Mouse (Mus musculus) intestine, embryonic 15.5 days (tissue): ENCODE measurements around the gene Limch1. TPM values are rescaled to one million over a fixed set of nuclear protein-coding genes. Genes with fewer than 3 reads are reported as not detected.

Source experiments
- ATAC-seq: fragments of 200-750 bp; cut with Nextera tagmentation; 2 replicates; pipeline ENCODE4 v1.8.0; 2017; ENCODE audit warnings: moderate TSS enrichment, moderate library complexity
- H3K27ac ChIP-seq: fragments of 300-500 bp; sonication (generic); 2 replicates; pipeline ENCODE4 v1.5.1; 2015; ENCODE audit warnings: mild to moderate bottlenecking, inconsistent platforms
- H3K27me3 ChIP-seq: fragments of 300-500 bp; sonication (generic); replicated peaks from 2 replicates; pipeline ENCODE4 v1.6.1; 2015; ENCODE audit warnings: inconsistent platforms
- H3K36me3 ChIP-seq: fragments of 300-500 bp; sonication (generic); 2 replicates; pipeline ENCODE4 v1.6.1; 2015; ENCODE audit warnings: inconsistent platforms
- H3K4me1 ChIP-seq: fragments of 300-500 bp; sonication (generic); replicated peaks from 2 replicates; pipeline ENCODE4 v1.6.1; 2015; ENCODE audit warnings: inconsistent platforms
- H3K4me2 ChIP-seq: fragments of 300-500 bp; sonication (generic); replicated peaks from 2 replicates; pipeline ENCODE4 v1.6.1; 2015; ENCODE audit warnings: mild to moderate bottlenecking, inconsistent platforms
- H3K4me3 ChIP-seq: fragments of 300-500 bp; sonication (generic); replicated peaks from 2 replicates; pipeline ENCODE4 v1.5.1; 2015; ENCODE audit warnings: inconsistent platforms
- H3K9ac ChIP-seq: fragments of 300-500 bp; sonication (generic); 2 replicates; pipeline ENCODE4 v1.6.1; 2015; ENCODE audit warnings: inconsistent platforms
- H3K9me3 ChIP-seq: fragments of 300-500 bp; sonication (generic); 2 replicates; pipeline ENCODE4 v1.6.1; 2016; ENCODE audit warnings: inconsistent platforms
- WGBS: fragments of 180-500 bp; shearing (Covaris S2); methylation state at CpG from one replicate; pipeline ENCODE4 v1.1.7; 2015; 5-methylcytosine and 5-hydroxymethylcytosine counted together
- polyA plus RNA-seq: library from polyadenylated mRNA; unstranded; fragments of >200 nt; fragmentation: Nextera tagmentation; extraction: Ambion mirVana; gene quantifications from 2 replicates; pipeline ENCODE4 v1.2.1, GENCODE M21; 2015

The Limch1 gene
- polyA plus RNA-seq, 1 experiment from 2014 or later, result 11.7 TPM

DNA sequence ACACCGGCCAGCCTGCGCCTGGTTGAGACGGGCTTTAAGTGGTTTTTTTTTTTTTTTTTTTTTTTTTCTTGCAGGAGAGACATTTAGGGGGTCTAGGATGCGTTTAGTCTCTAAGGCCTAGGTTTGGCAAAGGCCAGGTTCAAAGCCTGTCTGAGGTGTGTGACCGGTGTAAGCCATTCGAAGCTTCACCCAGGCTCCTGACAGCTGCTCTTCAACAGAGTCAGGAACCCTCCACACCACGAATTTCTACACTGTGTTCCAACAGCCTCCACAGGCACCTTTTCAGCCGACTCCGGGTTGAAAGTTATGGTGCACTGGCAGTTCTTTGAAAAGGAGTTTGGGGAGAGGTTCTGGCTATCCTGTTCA lies 355.8 kb downstream of the Limch1 start:
- H3K27me3 ChIP-seq, result peaks cover 84% of the 10 kb centered on the region
- peaks cover under 1% of the 10 kb centered on the region; the same call in 1 of the 2 replicates for H3K4me1 ChIP-seq

DNA sequence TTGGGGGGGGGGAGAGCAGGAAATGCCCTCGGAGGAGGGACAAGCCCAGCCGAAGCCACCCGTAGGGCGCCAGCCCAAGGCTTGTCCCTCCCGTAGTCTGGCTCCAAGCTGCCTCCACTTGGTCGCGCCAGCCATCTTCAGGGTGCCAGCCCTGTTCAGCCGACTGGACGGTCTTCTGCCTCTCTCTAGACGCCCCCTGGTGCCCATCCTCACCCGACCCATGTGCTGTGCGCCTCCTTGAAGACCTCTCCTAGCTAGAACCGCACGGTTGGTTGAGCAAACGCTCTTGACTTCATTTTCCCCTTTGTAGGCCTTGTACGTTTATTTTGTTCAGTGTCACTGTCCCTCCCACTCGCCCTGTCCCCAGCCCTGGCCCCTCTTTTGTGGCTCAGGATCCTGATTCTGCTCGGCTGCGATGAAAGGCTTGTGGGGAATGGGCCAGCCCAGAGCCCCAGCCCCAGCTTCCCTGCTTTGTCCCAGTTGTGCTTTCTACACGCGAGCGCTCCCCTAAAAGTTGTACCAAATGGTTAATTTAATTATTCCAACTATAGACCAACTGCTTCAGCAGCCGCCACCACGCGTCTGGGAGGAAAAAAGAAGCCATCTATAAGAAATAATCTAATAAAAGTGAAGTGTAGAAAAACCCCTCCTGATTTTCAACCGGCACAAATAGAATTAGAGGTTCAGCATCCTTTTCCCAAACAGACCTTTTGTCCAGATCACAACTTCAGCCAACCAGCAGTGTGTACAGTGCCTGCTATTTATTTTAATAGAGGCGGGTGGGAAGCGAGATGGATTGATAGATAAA lies 356.4 kb downstream of the Limch1 start:
- Histone ChIP-seq H3K9me3 (no peaks in the 10 kb centered on the region), H3K4me3 (no peak overlapping the region), H3K27ac (peak overlapping the region; percentile 32; the same call in 1 of the 2 replicates), H3K36me3 (no peaks in the 10 kb centered on the region), H3K4me2 (no peak overlapping the region), H3K9ac (no peak overlapping the region), H3K27me3 (peaks cover 82% of the 10 kb centered on the region), H3K4me1 (no peaks in the 10 kb centered on the region)
- 3% methylated on average over 28 of the region's 28 CpGs for WGBS
- peak; percentile 57; the same call in 1 of the 2 replicates for ATAC-seq

More for the DNA sequence above, 355.8 kb downstream of the Limch1 start:
- no peak for ATAC-seq
- Histone ChIP-seq H3K27ac (peak overlapping the region; percentile 32; the same call in 1 of the 2 replicates), H3K4me3 (no peak overlapping the region), H3K9ac (no peak overlapping the region), H3K9me3 (no peaks in the 10 kb centered on the region), H3K4me2 (no peak overlapping the region), H3K36me3 (no peaks in the 10 kb centered on the region)
- 2% methylated on average over 9 of the region's 9 CpGs for WGBS

DNA sequence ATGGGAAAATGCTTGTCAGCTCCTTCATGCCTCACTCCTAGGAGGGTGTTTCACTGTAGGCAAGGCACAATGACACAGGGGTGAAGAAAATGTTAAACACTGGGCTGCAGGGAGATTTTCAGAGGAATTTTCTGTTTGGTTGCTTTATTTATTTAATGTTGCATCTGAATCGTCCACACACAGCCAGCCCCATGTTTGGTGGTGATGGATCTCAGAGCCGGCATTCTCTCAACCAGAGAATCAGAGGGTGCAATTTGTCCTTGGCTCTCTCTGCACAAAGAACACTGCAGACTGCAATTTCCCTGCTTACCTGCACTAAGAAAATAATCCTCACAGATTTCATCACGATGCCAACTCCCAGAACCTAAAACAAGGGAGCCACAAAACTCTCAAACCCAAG lies 357.4 kb downstream of the Limch1 start:
- 11% methylated on average over 3 of the region's 3 CpGs for WGBS
- H3K27ac ChIP-seq, result no peak overlapping the region
- no peak overlapping the region for H3K9ac ChIP-seq
- H3K4me2 ChIP-seq, result no peak overlapping the region
- ATAC-seq, result no peak
- H3K9me3 ChIP-seq, result no peaks in the 10 kb centered on the region
- H3K27me3 ChIP-seq, result peaks cover 73% of the 10 kb centered on the region
- no peaks in the 10 kb centered on the region for H3K4me1 ChIP-seq
- no peaks in the 10 kb centered on the region for H3K36me3 ChIP-seq
- H3K4me3 ChIP-seq, result no peak overlapping the region

DNA sequence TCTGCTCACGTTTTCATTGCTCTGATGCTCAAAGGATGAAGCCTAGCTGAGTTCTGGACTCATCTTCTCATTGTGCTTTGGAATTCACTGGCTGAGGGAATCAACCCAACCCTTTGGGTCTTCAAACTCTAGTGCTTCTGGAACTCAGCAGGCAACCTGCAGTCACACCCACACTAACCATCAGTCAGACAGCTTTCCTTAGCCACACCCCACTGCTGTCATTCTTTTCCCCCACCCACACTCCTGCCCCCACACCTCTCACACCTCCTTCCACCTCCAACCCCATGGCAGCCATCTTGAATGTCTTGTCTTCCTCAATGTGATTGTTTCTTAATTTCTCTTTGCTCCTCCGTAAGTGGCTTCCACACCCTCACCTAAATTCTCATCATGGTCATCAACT lies 360.6 kb downstream of the Limch1 start:
- no peak for ATAC-seq
- Histone ChIP-seq H3K27me3 (peaks cover 43% of the 10 kb centered on the region), H3K4me1 (no peaks in the 10 kb centered on the region), H3K27ac (no peak overlapping the region), H3K9me3 (no peaks in the 10 kb centered on the region), H3K4me2 (no peak overlapping the region), H3K9ac (no peak overlapping the region), H3K36me3 (no peaks in the 10 kb centered on the region), H3K4me3 (no peak overlapping the region)
- WGBS, result 78% methylated on average over 2 of the region's 2 CpGs

Other genes starting within 250 kb of the Limch1 start
- 32.0 and 35.4 TPM in 2 replicates for gene Apbb2, start 127.0 kb upstream of the Limch1 start, polyA plus RNA-seq
- 89.5 and 95.7 TPM in 2 replicates for gene Uchl1, start 69.7 kb upstream of the Limch1 start, polyA plus RNA-seq